Mouse (Mus musculus) stomach, embryonic 15.5 days (tissue): Measurements from ENCODE around the gene Ubr1. TPM values are rescaled to one million over a fixed set of nuclear protein-coding genes. Genes with fewer than 3 reads are reported as not detected.

Experiments
- ATAC-seq: fragments of 200-750 bp; cut with Nextera tagmentation; 2 replicates; pipeline ENCODE4 v1.8.0; 2017; ENCODE audit warnings: low read depth, moderate number of reproducible peaks, moderate TSS enrichment; ENCODE audit not compliant: insufficient read depth, low FRiP score
- H3K27ac ChIP-seq: fragments of 300-500 bp; sonication (generic); 2 replicates; pipeline ENCODE4 v1.5.1; 2015; ENCODE audit warnings: mild to moderate bottlenecking, inconsistent platforms
- H3K27me3 ChIP-seq: fragments of 300-500 bp; sonication (generic); replicated peaks from 2 replicates; pipeline ENCODE4 v1.6.1; 2015; ENCODE audit warnings: inconsistent platforms
- H3K36me3 ChIP-seq: fragments of 300-500 bp; sonication (generic); 2 replicates; pipeline ENCODE4 v1.6.1; 2015; ENCODE audit warnings: inconsistent platforms
- H3K4me1 ChIP-seq: fragments of 300-500 bp; sonication (generic); 2 replicates; pipeline ENCODE4 v1.6.1; 2015; ENCODE audit warnings: inconsistent platforms
- H3K4me2 ChIP-seq: fragments of 300-500 bp; sonication (generic); 2 replicates; pipeline ENCODE4 v1.6.1; 2015; ENCODE audit warnings: mild to moderate bottlenecking, inconsistent platforms
- H3K4me3 ChIP-seq: fragments of 300-500 bp; sonication (generic); replicated peaks from 2 replicates; pipeline ENCODE4 v1.5.1; 2015; ENCODE audit warnings: inconsistent platforms
- H3K9ac ChIP-seq: fragments of 300-500 bp; sonication (generic); 2 replicates; pipeline ENCODE4 v1.6.1; 2015; ENCODE audit warnings: inconsistent platforms
- H3K9me3 ChIP-seq: fragments of 300-500 bp; sonication (generic); 2 replicates; pipeline ENCODE4 v1.6.1; 2016; ENCODE audit warnings: inconsistent platforms
- WGBS: fragments of 180-500 bp; shearing (Covaris S2); methylation state at CpG from one replicate; pipeline ENCODE4 v1.1.7; 2015; 5-methylcytosine and 5-hydroxymethylcytosine counted together
- microRNA-seq: library from miRNA; unstranded; fragments of <30 nt; microRNA quantifications from one replicate; pipeline ENCODE4, GENCODE M21; 2016
- polyA plus RNA-seq: library from polyadenylated mRNA; unstranded; fragments of >200 nt; fragmentation: Nextera tagmentation; extraction: Ambion mirVana; gene quantifications from 2 replicates; pipeline ENCODE4 v1.2.1, GENCODE M21; 2015

Ubr1 gene
- polyA plus RNA-seq, 1 experiment from 2014 or later: 21.5 TPM

DNA sequence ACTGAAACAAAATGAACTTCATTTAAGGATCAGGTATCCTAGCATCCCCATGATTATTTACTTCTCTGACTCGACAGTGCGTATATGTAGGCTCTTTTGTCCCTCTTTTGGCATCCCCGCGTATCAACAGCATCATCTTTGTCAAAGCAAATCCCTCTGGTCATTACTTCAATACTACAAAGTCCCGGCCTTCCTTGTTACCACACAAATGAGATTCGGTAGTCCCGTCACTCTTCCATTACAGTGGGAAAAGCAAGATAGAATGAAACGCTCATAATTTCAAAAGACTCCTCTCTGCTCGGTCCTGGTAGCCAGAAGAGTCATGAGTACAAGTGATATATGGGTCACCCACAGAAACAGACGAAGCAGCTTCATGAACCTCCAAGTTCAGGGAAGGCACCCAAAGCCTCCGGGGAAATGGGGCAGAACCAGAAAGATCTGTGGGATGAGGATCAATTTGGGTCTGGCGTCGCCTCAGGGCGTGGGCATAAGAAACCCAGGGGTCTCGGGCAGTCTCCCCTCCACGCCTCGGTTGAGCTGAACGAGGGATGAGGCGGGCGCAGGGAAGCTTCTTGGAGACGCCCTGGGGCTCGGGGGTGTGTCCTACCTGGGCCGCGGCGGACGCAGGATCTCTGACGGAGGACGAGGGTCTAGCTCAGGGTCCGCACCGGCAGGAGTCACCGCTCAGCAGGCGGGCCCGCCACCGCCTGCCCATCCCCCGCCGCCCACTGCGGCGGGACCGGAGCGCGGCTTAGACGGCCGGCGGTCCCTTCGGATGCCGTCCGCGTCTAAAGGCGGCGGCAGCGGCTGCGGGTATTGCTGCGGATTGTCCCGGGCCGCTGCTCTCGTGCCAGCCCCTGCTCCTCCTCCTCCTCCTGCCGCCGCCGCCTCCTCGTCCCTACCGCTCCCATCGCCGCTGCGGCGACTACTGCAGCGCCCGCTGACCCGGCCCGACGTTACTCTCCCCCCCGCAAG is 120.8 kb downstream of the Ubr1 start, which contains the start of gene Cdan1:
Gene Cdan1, minus strand, starts transcription at position 680 of the 975 bp plus-strand sequence.
- H3K36me3 ChIP-seq: no peaks in the 10 kb centered on the region
- H3K4me1 ChIP-seq: 0 out of 2 replicates have a peak, but pooled peaks cover 2% of the 10 kb centered on the region
- WGBS: under 1% methylated on average over 65 of the region's 71 CpGs
- peak within 1 kb of the TSS; percentile 58 for H3K9ac ChIP-seq
- H3K27me3 ChIP-seq: no peaks in the 10 kb centered on the region
- peak within 1 kb of the TSS; percentile 88 for H3K4me2 ChIP-seq
- peak within 1 kb of the TSS; percentile 94 for H3K4me3 ChIP-seq
- ATAC-seq: peak; percentile 51
- no peaks in the 10 kb centered on the region for H3K9me3 ChIP-seq
- peak within 1 kb of the TSS; percentile 32; the same call in 1 of the 2 replicates for H3K27ac ChIP-seq

DNA sequence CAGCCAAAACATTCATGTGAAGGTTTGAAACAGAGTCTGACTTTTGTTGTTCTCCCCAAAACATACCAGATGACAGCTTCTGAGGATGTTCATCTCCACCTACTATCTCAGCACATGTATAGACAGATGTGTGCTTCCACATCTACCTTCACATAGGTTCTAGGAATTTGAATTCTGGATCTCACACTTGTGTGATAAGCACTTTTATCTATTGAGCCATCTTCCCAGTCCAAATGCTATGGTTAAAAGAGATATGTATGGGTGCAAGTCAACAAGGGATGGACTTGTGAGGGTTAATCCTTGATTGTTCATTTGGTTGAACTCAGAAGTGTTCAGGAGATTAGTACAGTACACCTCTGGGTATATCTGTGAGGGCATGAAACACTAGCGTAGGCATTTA is 125.2 kb downstream of the Ubr1 start:
- Histone ChIP-seq H3K9ac (no peak overlapping the region), H3K9me3 (no peaks in the 10 kb centered on the region), H3K27ac (no peak overlapping the region), H3K4me2 (no peak overlapping the region), H3K36me3 (no peaks in the 10 kb centered on the region), H3K4me1 (0 out of 2 replicates have a peak, but pooled peaks cover 2% of the 10 kb centered on the region), H3K27me3 (no peaks in the 10 kb centered on the region), H3K4me3 (no peak overlapping the region)
- ATAC-seq: no peak
- 94% methylated on average over 1 of the region's 1 CpGs for WGBS

DNA sequence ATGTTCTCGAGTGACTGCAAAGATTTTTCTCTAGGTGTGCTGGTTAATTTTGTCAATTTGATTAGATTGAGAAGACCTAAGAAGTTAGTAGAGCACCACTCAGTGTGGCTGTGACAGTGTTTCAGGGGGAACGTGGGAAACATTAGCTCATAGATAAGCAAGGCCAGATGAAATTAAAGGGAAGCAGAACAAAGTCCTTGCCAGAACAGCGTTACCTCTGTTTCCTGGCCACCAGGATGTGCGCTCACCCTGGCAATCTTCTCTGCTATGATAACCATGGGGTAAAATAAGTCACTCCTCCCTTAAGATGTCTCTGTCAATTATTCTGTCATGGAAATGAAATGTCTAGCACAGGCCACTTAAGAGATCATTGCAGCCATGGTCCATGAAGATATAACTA is 126.5 kb downstream of the Ubr1 start:
- H3K4me1 ChIP-seq: no peaks in the 10 kb centered on the region
- no peaks in the 10 kb centered on the region for H3K9me3 ChIP-seq
- H3K36me3 ChIP-seq: no peaks in the 10 kb centered on the region
- 74% methylated on average over 4 of the region's 4 CpGs for WGBS
- no peak for ATAC-seq
- no peaks in the 10 kb centered on the region for H3K27me3 ChIP-seq
- no peak overlapping the region for H3K27ac ChIP-seq
- H3K4me3 ChIP-seq: no peak overlapping the region
- no peak overlapping the region for H3K9ac ChIP-seq
- no peak overlapping the region for H3K4me2 ChIP-seq

DNA sequence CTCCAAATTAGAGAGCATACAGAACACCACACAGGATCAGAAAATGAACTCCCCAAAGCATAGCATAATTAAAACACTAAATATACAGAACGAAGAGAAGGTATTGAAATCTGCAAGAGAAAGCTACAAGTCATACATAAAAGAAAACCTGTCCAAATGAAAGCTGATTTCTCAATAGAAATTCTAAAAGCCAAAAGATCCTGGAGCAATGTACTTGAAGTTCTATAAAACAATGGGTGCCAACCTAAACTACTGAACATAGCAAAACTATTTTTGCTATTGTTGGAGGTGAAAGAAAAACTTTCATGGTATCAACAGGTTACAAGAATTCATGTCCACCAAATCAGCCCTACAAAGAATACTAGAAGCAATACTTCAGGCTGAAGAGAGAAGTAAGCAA is 129.3 kb downstream of the Ubr1 start:
- 80% methylated on average over 1 of the region's 1 CpGs for WGBS
- Histone ChIP-seq H3K4me1 (no peaks in the 10 kb centered on the region), H3K4me2 (no peak overlapping the region), H3K9ac (no peak overlapping the region), H3K9me3 (no peaks in the 10 kb centered on the region), H3K36me3 (no peaks in the 10 kb centered on the region), H3K27ac (no peak overlapping the region), H3K4me3 (no peak overlapping the region), H3K27me3 (no peaks in the 10 kb centered on the region)
- ATAC-seq: no peak

DNA sequence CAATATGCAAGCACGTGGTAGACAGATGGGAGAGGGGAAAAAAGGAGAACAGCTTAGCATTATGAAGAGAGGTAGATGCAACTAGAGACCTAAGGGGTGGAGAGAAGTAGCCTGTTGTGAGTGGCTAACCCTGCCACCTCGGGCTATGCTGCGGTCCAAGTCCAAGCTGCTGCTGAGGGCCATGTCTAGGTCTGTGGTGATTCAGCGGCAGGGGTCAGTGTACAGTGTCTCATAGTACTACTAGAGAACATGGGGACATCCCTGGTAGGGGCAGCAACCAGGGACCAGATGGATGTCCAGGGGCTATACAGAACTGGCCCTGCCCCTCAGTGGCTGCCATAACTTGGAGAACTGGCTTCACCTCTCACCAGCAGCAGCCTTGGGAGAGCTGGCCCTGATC is 135.3 kb downstream of the Ubr1 start:
- no peaks in the 10 kb centered on the region for H3K27me3 ChIP-seq
- H3K27ac ChIP-seq: no peak overlapping the region
- H3K9ac ChIP-seq: no peak overlapping the region
- H3K4me1 ChIP-seq: no peaks in the 10 kb centered on the region
- no peak overlapping the region for H3K4me3 ChIP-seq
- WGBS: 95% methylated on average over 4 of the region's 4 CpGs
- H3K36me3 ChIP-seq: no peaks in the 10 kb centered on the region
- no peak overlapping the region for H3K4me2 ChIP-seq
- no peak for ATAC-seq
- H3K9me3 ChIP-seq: no peaks in the 10 kb centered on the region

DNA sequence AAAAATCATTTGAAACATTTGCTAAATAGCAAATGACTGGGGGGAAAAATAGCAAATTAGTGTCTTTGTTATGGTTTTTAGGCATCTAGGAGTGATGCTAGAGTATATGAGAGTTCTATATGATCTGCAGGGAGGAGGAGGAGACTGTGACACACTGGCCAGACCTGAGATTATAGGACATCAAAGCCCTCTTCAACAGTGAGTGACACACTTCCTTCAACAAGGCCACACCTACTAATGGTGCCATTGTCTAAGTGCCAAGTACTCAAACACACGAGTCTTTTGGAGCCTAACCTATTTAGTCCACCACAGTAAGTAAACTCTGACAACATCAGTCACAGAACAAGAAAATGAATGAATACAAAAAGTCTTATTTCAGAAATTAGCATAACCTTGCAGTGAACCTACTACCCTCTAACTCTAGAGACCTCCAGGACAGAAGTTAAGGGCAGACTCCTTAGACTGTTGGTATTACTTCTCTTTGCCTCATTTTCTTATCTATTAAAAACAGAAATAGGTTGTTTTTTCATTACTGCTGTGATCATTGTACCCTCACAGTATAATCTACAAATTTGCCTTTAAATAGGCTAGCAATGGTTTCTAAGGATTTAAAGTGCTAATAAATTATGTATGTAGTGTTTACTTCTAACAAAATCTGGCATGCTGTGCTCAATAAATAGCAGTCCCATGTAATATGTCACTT is 143.4 kb downstream of the Ubr1 start:
- WGBS: 32% methylated on average over 1 of the region's 1 CpGs
- no peak overlapping the region for H3K4me3 ChIP-seq
- H3K27ac ChIP-seq: no peak overlapping the region
- ATAC-seq: no peak
- H3K36me3 ChIP-seq: no peaks in the 10 kb centered on the region
- H3K27me3 ChIP-seq: no peaks in the 10 kb centered on the region
- no peak overlapping the region for H3K9ac ChIP-seq
- no peaks in the 10 kb centered on the region for H3K4me1 ChIP-seq
- no peaks in the 10 kb centered on the region for H3K9me3 ChIP-seq
- H3K4me2 ChIP-seq: no peak overlapping the region

Small RNA genes within 50 kb of the gene (microRNA-seq; reads per million reads assigned to microRNA genes)
- not detected for gene Gm44325

Other genes starting within 250 kb of the Ubr1 start
- 4.9 and 5.5 TPM in 2 replicates for gene Cdan1, start 120.6 kb downstream of the Ubr1 start, polyA plus RNA-seq
- gene Ttbk2, start 120.1 kb downstream of the Ubr1 start, polyA plus RNA-seq: 2.9 TPM in 2 replicates
- 3.5 and 4.9 TPM in 2 replicates for gene Tmem62, start 6.3 kb upstream of the Ubr1 start, polyA plus RNA-seq
- 33.6 and 35.0 TPM in 2 replicates for gene Ccndbp1, start 37.7 kb upstream of the Ubr1 start, polyA plus RNA-seq
- 6.0 and 12.2 TPM in 2 replicates for gene Epb42, start 66.4 kb upstream of the Ubr1 start, polyA plus RNA-seq
- 0.17 and 0.31 TPM in 2 replicates for gene Tgm5, start 115.1 kb upstream of the Ubr1 start, polyA plus RNA-seq
- gene Tgm7, start 139.1 kb upstream of the Ubr1 start, polyA plus RNA-seq: 0.40 and 0.52 TPM in 2 replicates
- 19.1 and 19.5 TPM in 2 replicates for gene Adal, start 169.7 kb upstream of the Ubr1 start, polyA plus RNA-seq
- 20.1 and 23.1 TPM in 2 replicates for gene Lcmt2, start 169.9 kb upstream of the Ubr1 start, polyA plus RNA-seq
- 50.5 and 51.0 TPM in 2 replicates for gene Tubgcp4, start 199.9 kb upstream of the Ubr1 start, polyA plus RNA-seq
- 8.6 and 9.7 TPM in 2 replicates for gene Zscan29, start 200.4 kb upstream of the Ubr1 start, polyA plus RNA-seq